Comparison of ENCODE assay signal across 7 mouse cellular contexts in the genomic region with DNA sequence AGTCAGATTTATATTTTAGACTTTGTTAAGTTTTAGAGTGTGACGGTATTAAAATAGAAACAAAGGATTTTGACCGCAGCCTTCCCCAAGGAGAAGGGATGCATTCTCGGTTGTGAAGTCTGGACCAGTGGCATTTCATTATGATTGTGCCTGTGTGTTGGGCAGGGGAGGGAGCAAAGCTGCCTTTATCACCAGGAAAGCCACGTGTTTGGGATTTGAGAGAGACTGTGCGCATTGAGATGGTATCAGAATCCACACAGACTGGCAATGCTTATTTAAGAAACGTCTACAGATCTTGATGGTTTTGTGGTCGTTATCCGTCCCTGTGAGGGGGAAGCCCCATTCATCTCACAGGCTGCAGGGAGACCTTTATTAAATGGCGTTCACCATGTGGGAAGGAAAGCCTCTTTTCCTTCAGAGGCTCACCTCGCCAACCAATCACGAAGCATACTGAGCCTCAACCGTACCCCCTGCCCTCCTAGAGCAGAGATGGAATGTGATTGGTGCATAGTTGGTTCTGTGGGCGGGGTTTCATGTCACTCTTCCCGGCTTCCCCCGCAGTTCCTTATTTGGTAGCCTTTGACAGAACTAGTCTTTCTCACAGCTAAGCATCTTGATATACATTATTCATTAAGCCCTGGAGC.
DNase-seq lines count a peak whose midpoint lies in the region; ATAC-seq and TF ChIP-seq lines count a peak whose summit lies in the region.

No protein-coding gene starts in this region.

- no peaks in the 10 kb centered on the region for H3K79me2 ChIP-seq in CH12.LX (replicated peaks; ENCODE audit: control insufficient read depth, extremely low read depth, insufficient read depth, poor library complexity, severe bottlenecking)

- in situ Hi-C loops in CH12.LX (cut with MboI; ENCODE audit: low pct_ligation_motif_present, low pct_unique_long_range_greater_than_20kb, low sequenced_read_pairs) = no loop called here

- DNase-seq in CH12.LX (ENCODE audit: extremely low read depth) = peak; percentile 7
- DNase-seq in T-cell, adult 2 months (ENCODE audit: low spot score) = peak; percentile 10
- peak; percentile 62 for DNase-seq in limb, embryonic 14.5 days (ENCODE audit: low spot score)
- peak; percentile 59 for DNase-seq in naive thymus-derived CD4-positive, alpha-beta T cell, adult 2 months (ENCODE audit: low read depth)
- DNase-seq in thymus, postnatal 14 days = peak; percentile 46

- H3K9me3 ChIP-seq in CH12.LX (replicated peaks; ENCODE audit: low read length) = peaks cover 33% of the 10 kb centered on the region
- no peaks in the 10 kb centered on the region for H3K9me3 ChIP-seq in forebrain, embryonic 12.5 days
- no peaks in the 10 kb centered on the region for H3K9me3 ChIP-seq in limb, embryonic 14.5 days (ENCODE audit: control insufficient read depth, low read length)

- peak; percentile 95 for ATAC-seq in forebrain, embryonic 12.5 days (ENCODE audit: low FRiP score)
- ATAC-seq in inflammation-experienced regulatory T-cells, adult 6 months = peak; percentile 73
- peak; percentile 63; the same call in 1 of the 2 replicates for ATAC-seq in limb, embryonic 14.5 days (ENCODE audit: low FRiP score, low read depth)

- no peaks in the 10 kb centered on the region for H3K36me3 ChIP-seq in CH12.LX (replicated peaks in 1 of 2; ENCODE audit: control insufficient read depth in 1 of 2, insufficient read depth in 1 of 2, low read length in 1 of 2)
- no peaks in the 10 kb centered on the region for H3K36me3 ChIP-seq in forebrain, embryonic 12.5 days (replicated peaks)
- no peaks in the 10 kb centered on the region for H3K36me3 ChIP-seq in limb, embryonic 14.5 days (ENCODE audit: control insufficient read depth, insufficient read depth, low read length)

- no peak overlapping the region for H3K4me3 ChIP-seq in CH12.LX (replicated peaks in 1 of 3; ENCODE audit: low read depth in 2 of 3, low read length in 2 of 3, poor library complexity in 1 of 3)
- 0 out of 2 replicates have a peak overlapping the region, but pooled peaks have one; percentile 2 for H3K4me3 ChIP-seq in forebrain, embryonic 12.5 days (replicated peaks)
- H3K4me3 ChIP-seq in limb, embryonic 14.5 days (replicated peaks; ENCODE audit: low read length) = no peak overlapping the region

- dilution Hi-C loops in CH12.LX (cut with MboI; ENCODE audit: extremely low pct_ligation_motif_present, extremely low pct_unique_long_range_greater_than_20kb, low sequenced_read_pairs) = no loop called here

- no peak for TF ChIP-seq EP300 in CH12.LX (IDR thresholded peaks at IDR 0.05; ENCODE audit: low read length)

- no peak overlapping the region for H3K4me2 ChIP-seq in CH12.LX (ENCODE audit: insufficient read depth, low read depth, poor library complexity, severe bottlenecking)
- peak overlapping the region; percentile 50 for H3K4me2 ChIP-seq in forebrain, embryonic 12.5 days
- H3K4me2 ChIP-seq in limb, embryonic 14.5 days (replicated peaks; ENCODE audit: low read depth, low read length, severe bottlenecking) = peak overlapping the region; percentile 18

- H3K27me3 ChIP-seq in CH12.LX (replicated peaks) = no peaks in the 10 kb centered on the region
- H3K27me3 ChIP-seq in forebrain, embryonic 12.5 days = no peaks in the 10 kb centered on the region
- no peaks in the 10 kb centered on the region for H3K27me3 ChIP-seq in limb, embryonic 14.5 days (ENCODE audit: control insufficient read depth, insufficient read depth, low read length)

- TF ChIP-seq RAD21 in CH12.LX (IDR thresholded peaks at IDR 0.05; ENCODE audit: low read depth, low read length) = no peak

- no peak overlapping the region for H3K9ac ChIP-seq in CH12.LX (ENCODE audit: insufficient read depth, low read depth)
- no peak overlapping the region for H3K9ac ChIP-seq in forebrain, embryonic 12.5 days
- no peak overlapping the region for H3K9ac ChIP-seq in limb, embryonic 14.5 days (ENCODE audit: low read depth, low read length, severe bottlenecking)

- no peak overlapping the region for H3K27ac ChIP-seq in CH12.LX (ENCODE audit: insufficient read depth, low read depth)
- peak overlapping the region; percentile 31; the same call in 1 of the 2 replicates for H3K27ac ChIP-seq in forebrain, embryonic 12.5 days
- no peak overlapping the region for H3K27ac ChIP-seq in limb, embryonic 14.5 days (replicated peaks; ENCODE audit: low read depth, low read length)

- no peaks in the 10 kb centered on the region for H3K4me1 ChIP-seq in CH12.LX (ENCODE audit: control insufficient read depth in 1 of 2, insufficient read depth in 2 of 2)
- H3K4me1 ChIP-seq in forebrain, embryonic 12.5 days = peaks cover 18% of the 10 kb centered on the region
- H3K4me1 ChIP-seq in limb, embryonic 14.5 days (ENCODE audit: control insufficient read depth, insufficient read depth, low read length) = no peaks in the 10 kb centered on the region

- TF ChIP-seq CTCF in CH12.LX (conservative IDR thresholded peaks at IDR 0.05 in 1 of 2, IDR thresholded peaks at IDR 0.05 in 1 of 2; ENCODE audit: low read depth in 2 of 2, low read length in 2 of 2) = no peak

- TF ChIP-seq POLR2A in CH12.LX (IDR thresholded peaks at IDR 0.05; ENCODE audit: low read depth, low read length) = no peak
- no peak for TF ChIP-seq POLR2A in limb, embryonic 14.5 days (IDR thresholded peaks at IDR 0.05; ENCODE audit: borderline replicate concordance, extremely low read depth, insufficient read depth, insufficient read length)

- 23% methylated on average over 15 of the region's 15 CpGs for WGBS in forebrain, embryonic 12.5 days
- 28% methylated on average over 15 of the region's 15 CpGs for WGBS in limb, embryonic 14.5 days

TF ChIP-seq in CH12.LX, 34 proteins besides CTCF, POLR2A, EP300 and RAD21:
- TF ChIP-seq IRF4 (IDR thresholded peaks at IDR 0.05; ENCODE audit: low read depth, low read length) = no peak
- no peak for TF ChIP-seq GABPA (IDR thresholded peaks at IDR 0.05; ENCODE audit: insufficient replicate concordance, low read depth, low read length)
- TF ChIP-seq E2F4 (IDR thresholded peaks at IDR 0.05; ENCODE audit: insufficient replicate concordance, low read depth, low read length) = no peak
- TF ChIP-seq JUND (conservative IDR thresholded peaks at IDR 0.05; ENCODE audit: low read depth, low read length) = no peak
- TF ChIP-seq SIN3A (IDR thresholded peaks at IDR 0.05; ENCODE audit: low read length) = no peak
- no peak for TF ChIP-seq BHLHE40 (IDR thresholded peaks at IDR 0.05; ENCODE audit: low read depth, low read length)
- TF ChIP-seq PAX5 (IDR thresholded peaks at IDR 0.05; ENCODE audit: low read length) = no peak
- TF ChIP-seq MXI1 (IDR thresholded peaks at IDR 0.05; ENCODE audit: low read depth, low read length) = no peak
- no peak for TF ChIP-seq NELFE (IDR thresholded peaks at IDR 0.05; ENCODE audit: low read depth, low read length)
- TF ChIP-seq SMC3 (IDR thresholded peaks at IDR 0.05; ENCODE audit: low read depth, low read length) = no peak
- TF ChIP-seq RCOR1 (conservative IDR thresholded peaks at IDR 0.05; ENCODE audit: low read depth, low read length) = no peak
- no peak for TF ChIP-seq CHD2 (IDR thresholded peaks at IDR 0.05; ENCODE audit: low read length)

Comparison
In these comparisons a context has a peak if more than half of its experiments do, and no peak if none do; other contexts are left out.
1. DNase-seq: peak in every context shown above with its lines; median percentile 62 in limb, embryonic 14.5 days; 59 in naive thymus-derived CD4-positive, alpha-beta T cell, adult 2 months; 46 in thymus, postnatal 14 days; 10 in T-cell, adult 2 months; 7 in CH12.LX.